Mouse (Mus musculus) spleen, adult 2 months (tissue): ENCODE data around the gene Alyref2.

ENCODE experiments used
- CTCF ChIP-seq: fragments of 200-500 bp; IDR thresholded peaks from 2 replicates; pipeline ENCODE4 v1.5.1; 2011; ENCODE audit warnings: mild to moderate bottlenecking, inconsistent platforms; ENCODE audit not compliant: insufficient read depth, insufficient read length, insufficient replicate concordance; ENCODE audit errors: extremely low read depth
- POLR2A ChIP-seq: fragments of 200-500 bp; IDR thresholded peaks from 2 replicates; pipeline ENCODE4 v1.6.1; 2011; ENCODE audit warnings: low read depth, low read length, inconsistent platforms

DNA sequence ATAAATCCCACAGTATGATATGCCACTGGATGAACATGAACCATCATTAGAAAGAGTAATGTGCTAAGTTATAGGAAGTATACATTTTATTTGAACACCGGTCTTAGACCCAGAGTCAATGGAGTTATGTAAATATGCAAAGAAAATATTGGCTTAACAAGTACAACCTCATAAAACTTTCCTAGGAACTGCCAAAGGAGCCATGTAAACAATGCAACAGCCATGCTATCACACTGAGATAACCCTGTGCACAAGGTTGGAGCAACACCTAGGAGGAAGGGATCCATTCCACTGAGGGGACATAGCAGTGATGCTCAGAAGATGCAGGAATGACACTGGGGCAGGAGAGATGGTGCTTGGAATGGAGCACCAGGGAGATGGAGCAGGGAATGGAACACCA lies 10.5 kb downstream of the Alyref2 start:
- TF ChIP-seq POLR2A (no peak), CTCF (no peak)
